Mouse (Mus musculus): ENCODE data around the gene Dcaf8. TPM values are rescaled to one million over a fixed set of nuclear protein-coding genes. Genes with fewer than 3 reads are reported as not detected.

Gene Dcaf8
- polyA plus RNA-seq, 1 experiment, result 99.6 TPM

DNA sequence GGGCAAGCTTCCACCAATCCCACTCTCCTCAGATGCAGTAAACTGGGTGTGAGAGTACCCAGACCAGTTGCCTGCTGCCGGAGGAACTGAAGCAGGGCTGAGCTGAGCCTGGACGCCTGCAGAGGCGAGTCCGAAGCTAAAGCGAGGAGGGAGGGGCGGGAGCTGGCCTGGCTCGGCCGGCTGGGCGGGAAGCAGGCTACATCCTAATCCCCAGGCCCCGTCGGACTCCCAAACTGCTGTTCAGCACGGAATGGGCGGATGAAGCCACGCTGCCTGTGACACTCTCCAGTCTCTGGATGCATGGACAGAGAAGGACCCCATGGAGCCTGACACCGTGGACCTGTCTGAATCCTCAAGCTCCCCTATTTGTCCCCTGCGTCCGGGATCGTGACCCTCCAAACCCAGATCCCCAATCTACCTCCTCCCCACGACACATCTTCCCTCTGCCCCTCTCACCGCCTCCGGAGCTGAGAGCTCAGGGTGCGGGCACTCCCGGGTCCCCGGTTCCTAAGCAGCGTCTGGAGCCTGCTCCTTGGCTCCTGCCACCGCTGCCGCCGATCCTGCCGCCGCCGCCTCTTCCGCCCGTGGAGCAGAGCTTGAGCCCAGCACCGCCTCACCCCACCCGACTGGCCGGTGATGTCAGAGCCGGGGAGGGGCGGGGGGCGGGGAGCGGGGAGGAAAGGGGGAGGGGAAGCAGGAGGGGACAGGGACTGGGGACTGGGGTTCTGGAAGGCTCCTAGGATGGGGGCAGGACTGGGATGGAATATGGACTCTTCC lies 58.4 kb downstream of the Dcaf8 start, which contains the start of gene Pea15a:
Gene Pea15a, minus strand, starts transcription at position 664 of the 777 bp plus-strand sequence.
- H3K4me1 ChIP-seq (ENCODE audit: control insufficient read depth, insufficient read depth, low read length), result peaks cover 16% of the 10 kb centered on the region
- H3K4me3 ChIP-seq (ENCODE audit: insufficient read depth, low read length), result peak within 1 kb of the TSS; percentile 91
- H3K27ac ChIP-seq (ENCODE audit: insufficient read depth, low read length), result peak within 1 kb of the TSS; percentile 94
- TF ChIP-seq CTCF (IDR thresholded peaks at IDR 0.05; ENCODE audit: extremely low read depth, insufficient read depth, low read length) (no peak), POLR2A (IDR thresholded peaks at IDR 0.05; ENCODE audit: extremely low read depth, insufficient read depth, low read length) (peak; percentile 59; the same call in 1 of the 2 replicates)

- Histone ChIP-seq H3K27ac (ENCODE audit: insufficient read depth, low read length) (peak overlapping the region; percentile 81), H3K4me3 (ENCODE audit: insufficient read depth, low read length) (peak overlapping the region; percentile 91; the same call in 1 of the 2 replicates), H3K4me1 (ENCODE audit: control insufficient read depth, insufficient read depth, low read length) (peaks cover 13% of the 10 kb centered on the region)
- no peak for TF ChIP-seq CTCF (IDR thresholded peaks at IDR 0.05; ENCODE audit: extremely low read depth, insufficient read depth, low read length)
- no peak for TF ChIP-seq POLR2A (IDR thresholded peaks at IDR 0.05; ENCODE audit: extremely low read depth, insufficient read depth, low read length)
These were observed 59.3 kb downstream of the Dcaf8 start for GRCm38 (mm10) chr1:172207111-172207584.

GRCm38 (mm10) chr1:172212776-172213175 lies 64.9 kb downstream of the Dcaf8 start:
- H3K4me1 ChIP-seq (ENCODE audit: control insufficient read depth, insufficient read depth, low read length), result 0 out of 2 replicates have a peak, but pooled peaks cover 2% of the 10 kb centered on the region
- H3K27ac ChIP-seq (ENCODE audit: insufficient read depth, low read length), result no peak overlapping the region
- TF ChIP-seq POLR2A (IDR thresholded peaks at IDR 0.05; ENCODE audit: extremely low read depth, insufficient read depth, low read length) (no peak), CTCF (IDR thresholded peaks at IDR 0.05; ENCODE audit: extremely low read depth, insufficient read depth, low read length) (no peak)
- H3K4me3 ChIP-seq (ENCODE audit: insufficient read depth, low read length), result no peak overlapping the region

DNA sequence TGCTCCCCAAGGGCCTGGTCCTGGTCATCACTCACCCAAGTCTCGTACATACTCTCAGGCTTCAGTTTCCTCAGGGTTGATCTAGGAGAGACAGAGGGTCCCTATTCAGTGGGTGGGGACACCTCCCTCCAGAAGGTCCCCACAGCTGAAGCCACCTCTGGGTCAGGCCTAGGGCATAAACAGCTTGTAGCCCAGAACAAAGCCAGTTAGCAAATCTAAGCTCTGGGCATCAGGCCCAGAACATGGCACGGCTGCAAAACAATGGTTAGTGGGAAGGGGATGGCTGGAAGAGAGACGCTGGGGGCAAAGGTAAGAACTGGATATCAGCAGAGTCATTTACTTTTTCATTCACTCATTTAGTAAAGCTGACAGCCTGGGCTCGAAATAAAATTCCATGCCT lies 65.9 kb downstream of the Dcaf8 start:
- TF ChIP-seq CTCF (IDR thresholded peaks at IDR 0.05; ENCODE audit: extremely low read depth, insufficient read depth, low read length) (no peak), POLR2A (IDR thresholded peaks at IDR 0.05; ENCODE audit: extremely low read depth, insufficient read depth, low read length) (no peak)
- H3K27ac ChIP-seq (ENCODE audit: insufficient read depth, low read length), result no peak overlapping the region
- H3K4me3 ChIP-seq (ENCODE audit: insufficient read depth, low read length), result no peak overlapping the region
- H3K4me1 ChIP-seq (ENCODE audit: control insufficient read depth, insufficient read depth, low read length), result 0 out of 2 replicates have a peak, but pooled peaks cover 2% of the 10 kb centered on the region

GRCm38 (mm10) chr1:172214748-172215147 lies 66.9 kb downstream of the Dcaf8 start:
- TF ChIP-seq POLR2A (IDR thresholded peaks at IDR 0.05; ENCODE audit: extremely low read depth, insufficient read depth, low read length), result no peak
- TF ChIP-seq CTCF (IDR thresholded peaks at IDR 0.05; ENCODE audit: extremely low read depth, insufficient read depth, low read length), result no peak
- 0 out of 2 replicates have a peak, but pooled peaks cover 2% of the 10 kb centered on the region for H3K4me1 ChIP-seq (ENCODE audit: control insufficient read depth, insufficient read depth, low read length)
- H3K27ac ChIP-seq (ENCODE audit: insufficient read depth, low read length), result no peak overlapping the region
- no peak overlapping the region for H3K4me3 ChIP-seq (ENCODE audit: insufficient read depth, low read length)

- H3K27ac ChIP-seq (ENCODE audit: insufficient read depth, low read length), result 0 out of 2 replicates have a peak overlapping the region, but pooled peaks have one; percentile 22
- no peak overlapping the region for H3K4me3 ChIP-seq (ENCODE audit: insufficient read depth, low read length)
- 0 out of 2 replicates have a peak, but pooled peaks cover 2% of the 10 kb centered on the region for H3K4me1 ChIP-seq (ENCODE audit: control insufficient read depth, insufficient read depth, low read length)
- TF ChIP-seq POLR2A (IDR thresholded peaks at IDR 0.05; ENCODE audit: extremely low read depth, insufficient read depth, low read length), result no peak
- TF ChIP-seq CTCF (IDR thresholded peaks at IDR 0.05; ENCODE audit: extremely low read depth, insufficient read depth, low read length), result peak; percentile 92
These were observed 69.3 kb downstream of the Dcaf8 start for GRCm38 (mm10) chr1:172217148-172217547.

DNA sequence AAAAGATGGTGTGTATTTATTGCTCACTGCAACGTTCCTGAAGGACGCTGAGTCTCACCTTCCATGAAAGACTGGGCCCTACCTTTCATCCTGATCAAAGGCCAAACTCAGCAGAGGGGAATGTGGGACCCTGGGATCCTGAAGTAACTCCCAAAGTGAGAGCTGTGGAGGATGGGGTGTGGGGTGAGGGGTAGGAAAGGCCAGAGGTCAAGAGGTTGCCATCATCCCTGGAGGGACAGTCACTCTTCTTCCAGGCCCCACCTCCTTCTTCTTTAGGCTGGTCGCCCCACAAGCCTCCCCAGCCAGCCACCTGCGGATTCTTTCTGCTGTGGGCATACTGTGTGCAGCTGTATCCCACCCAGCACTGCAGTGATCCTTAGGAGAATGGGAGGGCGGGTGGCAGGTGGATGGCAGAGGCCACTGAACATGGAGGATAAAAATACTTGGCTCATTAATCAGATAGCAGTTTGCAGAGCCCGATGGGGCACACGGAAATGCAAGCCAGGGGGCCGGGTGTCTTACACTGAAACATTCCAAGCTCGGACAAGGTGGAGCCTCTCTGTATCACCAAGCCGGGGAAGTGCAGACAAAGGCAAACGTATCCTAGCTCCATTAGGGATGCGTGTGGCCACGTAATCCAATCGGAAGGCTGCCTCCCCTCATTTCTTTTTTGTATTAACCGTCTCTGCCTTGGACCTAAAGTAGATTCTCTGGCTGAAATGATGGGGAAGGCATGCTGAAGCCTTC lies 70.5 kb downstream of the Dcaf8 start:
- no peak for TF ChIP-seq POLR2A (IDR thresholded peaks at IDR 0.05; ENCODE audit: extremely low read depth, insufficient read depth, low read length)
- no peak for TF ChIP-seq CTCF (IDR thresholded peaks at IDR 0.05; ENCODE audit: extremely low read depth, insufficient read depth, low read length)
- H3K4me1 ChIP-seq (ENCODE audit: control insufficient read depth, insufficient read depth, low read length), result 0 out of 2 replicates have a peak, but pooled peaks cover 2% of the 10 kb centered on the region
- H3K27ac ChIP-seq (ENCODE audit: insufficient read depth, low read length), result no peak overlapping the region
- no peak overlapping the region for H3K4me3 ChIP-seq (ENCODE audit: insufficient read depth, low read length)

GRCm38 (mm10) chr1:172219451-172220406 lies 71.8 kb downstream of the Dcaf8 start, which contains the start of gene Casq1:
Casq1 (minus strand) TSS chr1:172219868.
- Histone ChIP-seq H3K4me1 (ENCODE audit: control insufficient read depth, insufficient read depth, low read length) (0 out of 2 replicates have a peak, but pooled peaks cover 2% of the 10 kb centered on the region), H3K4me3 (ENCODE audit: insufficient read depth, low read length) (no peak within 1 kb of the TSS), H3K27ac (ENCODE audit: insufficient read depth, low read length) (no peak within 1 kb of the TSS)
- TF ChIP-seq CTCF (IDR thresholded peaks at IDR 0.05; ENCODE audit: extremely low read depth, insufficient read depth, low read length) (no peak), POLR2A (IDR thresholded peaks at IDR 0.05; ENCODE audit: extremely low read depth, insufficient read depth, low read length) (no peak)
